Mouse (Mus musculus) MEL (cell line): ENCODE measurements around the gene Madd. TPM values are rescaled to one million over a fixed set of nuclear protein-coding genes. Genes with fewer than 3 reads are reported as not detected.

Experiments
- DNase-seq: peaks from one replicate; pipeline ENCODE4 v3.0.0; 2011; ENCODE audit warnings: low read depth, low spot score
- H3K27ac ChIP-seq: 2 replicates; pipeline ENCODE4 v1.5.1; 2012; ENCODE audit warnings: low read depth, mild to moderate bottlenecking, control low read depth, low read length, moderate library complexity; ENCODE audit not compliant: control insufficient read depth
- H3K27me3 ChIP-seq, 2 experiments: fragments of 150-350 bp in 1 of 2; sonication (generic) in 1 of 2; 2 replicates each; pipeline ENCODE4 v1.6.1; 2012; ENCODE audit warnings: low read length in 2 of 2, mild to moderate bottlenecking in 2 of 2, improper control_type of control experiment in 1 of 2, moderate library complexity in 1 of 2; ENCODE audit not compliant: insufficient read depth in 2 of 2, control insufficient read depth in 1 of 2
- H3K36me3 ChIP-seq, 2 experiments: 2 replicates each; pipeline ENCODE4 v1.6.1; 2012 to 2014; ENCODE audit warnings: low read length in 2 of 2, improper control_type of control experiment in 1 of 2, inconsistent platforms in 1 of 2, mild to moderate bottlenecking in 1 of 2; ENCODE audit not compliant: insufficient read depth in 2 of 2, control insufficient read depth in 1 of 2
- H3K4me1 ChIP-seq, 2 experiments: fragments of 150-350 bp in 1 of 2; sonication (generic) in 1 of 2; 2 replicates each; pipeline ENCODE4 v1.6.1; 2012; ENCODE audit warnings: low read length in 2 of 2, improper control_type of control experiment in 1 of 2, mild to moderate bottlenecking in 1 of 2; ENCODE audit not compliant: insufficient read depth in 2 of 2, control insufficient read depth in 1 of 2
- H3K4me3 ChIP-seq, 2 experiments: fragments of 150-350 bp in 1 of 2; sonication (generic) in 1 of 2; 2 replicates each; pipeline ENCODE4 v1.5.1; 2012; ENCODE audit warnings: low read depth in 2 of 2, low read length in 2 of 2, mild to moderate bottlenecking in 2 of 2, moderate library complexity in 2 of 2, control low read depth in 1 of 2, improper control_type of control experiment in 1 of 2; ENCODE audit not compliant: control insufficient read depth in 1 of 2, insufficient read depth in 1 of 2
- H3K79me2 ChIP-seq: 2 replicates; pipeline ENCODE4 v1.6.1; 2012; ENCODE audit warnings: mild to moderate bottlenecking, low read length, moderate library complexity; ENCODE audit not compliant: control insufficient read depth, poor library complexity, insufficient read depth
- H3K9ac ChIP-seq: 2 replicates; pipeline ENCODE4 v1.6.1; 2012; ENCODE audit warnings: low read depth, mild to moderate bottlenecking, control low read depth, low read length, moderate library complexity; ENCODE audit not compliant: control insufficient read depth, poor library complexity, severe bottlenecking
- H3K9me3 ChIP-seq: fragments of 150-350 bp; sonication (generic); replicated peaks from 2 replicates; pipeline ENCODE4 v1.6.1; 2012; ENCODE audit warnings: mild to moderate bottlenecking, low read length, improper control_type of control experiment, moderate library complexity; ENCODE audit not compliant: insufficient read depth
- CHD1 ChIP-seq: IDR thresholded peaks from 2 replicates; pipeline ENCODE4 v1.6.1; 2012; ENCODE audit warnings: low read depth, mild to moderate bottlenecking, inconsistent platforms, low read length, improper control_type of control experiment
- CHD2 ChIP-seq: IDR thresholded peaks from 2 replicates; pipeline ENCODE4 v1.6.1; 2011; ENCODE audit warnings: low read length, improper control_type of control experiment
- CTCF ChIP-seq, 3 experiments: IDR thresholded peaks in 2 of 3; conservative IDR thresholded peaks in 1 of 3; 2 replicates each; pipeline ENCODE4 v1.5.1; 2011 to 2012; ENCODE audit warnings: low read length in 3 of 3, low read depth in 2 of 3, mild to moderate bottlenecking in 2 of 3, improper control_type of control experiment in 1 of 3, inconsistent platforms in 1 of 3, mixed read lengths in 1 of 3, moderate library complexity in 1 of 3; ENCODE audit not compliant: control insufficient read depth in 1 of 3, insufficient read depth in 1 of 3, poor library complexity in 1 of 3, severe bottlenecking in 1 of 3
- E2F4 ChIP-seq: IDR thresholded peaks from 2 replicates; pipeline ENCODE4 v1.6.1; 2011; ENCODE audit warnings: low read depth, low read length, improper control_type of control experiment, borderline replicate concordance
- ELF1 ChIP-seq: IDR thresholded peaks from 2 replicates; pipeline ENCODE4 v1.6.1; 2014; ENCODE audit warnings: low read depth, mild to moderate bottlenecking, inconsistent platforms, low read length, improper control_type of control experiment, moderate library complexity
- EP300 ChIP-seq, 2 experiments: IDR thresholded peaks; 2 replicates each; pipeline ENCODE4 v1.6.1; 2011; ENCODE audit warnings: improper control_type of control experiment in 2 of 2, low read length in 2 of 2, low read depth in 1 of 2, mild to moderate bottlenecking in 1 of 2
- ETS1 ChIP-seq: IDR thresholded peaks from 2 replicates; pipeline ENCODE4 v1.6.1; 2012; ENCODE audit warnings: low read depth, mild to moderate bottlenecking, inconsistent platforms, low read length, improper control_type of control experiment, moderate library complexity
- GABPA ChIP-seq: IDR thresholded peaks from 2 replicates; pipeline ENCODE4 v1.6.1; 2012; ENCODE audit warnings: low read depth, mild to moderate bottlenecking, inconsistent platforms, low read length, improper control_type of control experiment, moderate library complexity
- GATA1 ChIP-seq: IDR thresholded peaks from 2 replicates; pipeline ENCODE4 v1.6.1; 2011; ENCODE audit warnings: low read depth, low read length, improper control_type of control experiment
- HCFC1 ChIP-seq: IDR thresholded peaks from 2 replicates; pipeline ENCODE4 v1.6.1; 2012; ENCODE audit warnings: low read depth, mild to moderate bottlenecking, inconsistent platforms, low read length, improper control_type of control experiment, moderate library complexity
- JUND ChIP-seq: IDR thresholded peaks from 2 replicates; pipeline ENCODE4 v1.6.1; 2011; ENCODE audit warnings: low read depth, mild to moderate bottlenecking, improper control_type of control experiment, low read length
- KAT2A ChIP-seq: conservative IDR thresholded peaks from 2 replicates; pipeline ENCODE4 v1.6.1; 2012; ENCODE audit warnings: low read depth, low read length, improper control_type of control experiment, inconsistent platforms
- MAFK ChIP-seq: IDR thresholded peaks from 2 replicates; pipeline ENCODE4 v1.6.1; 2011; ENCODE audit warnings: low read depth, mild to moderate bottlenecking, low read length, improper control_type of control experiment, borderline replicate concordance
- MAX ChIP-seq: IDR thresholded peaks from 2 replicates; pipeline ENCODE4 v1.6.1; 2011; ENCODE audit warnings: low read length, improper control_type of control experiment
- MAZ ChIP-seq: IDR thresholded peaks from 2 replicates; pipeline ENCODE4 v1.6.1; 2012; ENCODE audit warnings: low read depth, mild to moderate bottlenecking, inconsistent platforms, low read length, improper control_type of control experiment
- MXI1 ChIP-seq: IDR thresholded peaks from 2 replicates; pipeline ENCODE4 v1.6.1; 2011; ENCODE audit warnings: mild to moderate bottlenecking, low read depth, low read length, improper control_type of control experiment
- MYB ChIP-seq: IDR thresholded peaks from 2 replicates; pipeline ENCODE4 v1.6.1; 2011; ENCODE audit warnings: mild to moderate bottlenecking, low read depth, low read length, improper control_type of control experiment
- MYC ChIP-seq: IDR thresholded peaks from 2 replicates; pipeline ENCODE4 v1.6.1; 2011; ENCODE audit warnings: low read depth, mild to moderate bottlenecking, low read length, improper control_type of control experiment, moderate library complexity
- POLR2AphosphoS2 ChIP-seq: IDR thresholded peaks from 2 replicates; pipeline ENCODE4 v1.6.1; 2011; ENCODE audit warnings: low read length, improper control_type of control experiment
- RAD21 ChIP-seq: IDR thresholded peaks from 2 replicates; pipeline ENCODE4 v1.6.1; 2011; ENCODE audit warnings: mild to moderate bottlenecking, low read depth, low read length, improper control_type of control experiment
- SIN3A ChIP-seq: IDR thresholded peaks from 2 replicates; pipeline ENCODE4 v1.6.1; 2012; ENCODE audit warnings: low read length, improper control_type of control experiment, inconsistent platforms
- SMC3 ChIP-seq: IDR thresholded peaks from 2 replicates; pipeline ENCODE4 v1.6.1; 2011; ENCODE audit warnings: low read depth, low read length, improper control_type of control experiment
- TAL1 ChIP-seq: IDR thresholded peaks from 2 replicates; pipeline ENCODE4 v1.6.1; 2012; ENCODE audit warnings: mild to moderate bottlenecking, inconsistent platforms, low read length, moderate library complexity, mixed read lengths
- TBP ChIP-seq: IDR thresholded peaks from 2 replicates; pipeline ENCODE4 v1.8.0; 2011; ENCODE audit warnings: low read depth, low read length, improper control_type of control experiment
- TCF12 ChIP-seq: IDR thresholded peaks from 2 replicates; pipeline ENCODE4 v1.6.1; 2014; ENCODE audit warnings: low read depth, mild to moderate bottlenecking, inconsistent platforms, low read length, improper control_type of control experiment, moderate library complexity
- USF2 ChIP-seq, 2 experiments: IDR thresholded peaks; 2 replicates each; pipeline ENCODE4 v1.6.1; 2011 to 2012; ENCODE audit warnings: improper control_type of control experiment in 2 of 2, low read length in 2 of 2, borderline replicate concordance in 1 of 2, inconsistent platforms in 1 of 2, low read depth in 1 of 2, mild to moderate bottlenecking in 1 of 2; ENCODE audit not compliant: insufficient read depth in 1 of 2
- ZC3H11A ChIP-seq: IDR thresholded peaks from 2 replicates; pipeline ENCODE4 v1.6.1; 2012; ENCODE audit warnings: low read depth, mild to moderate bottlenecking, inconsistent platforms, low read length, improper control_type of control experiment
- ZKSCAN1 ChIP-seq: IDR thresholded peaks from 2 replicates; pipeline ENCODE4 v1.6.1; 2012; ENCODE audit warnings: low read depth, mild to moderate bottlenecking, inconsistent platforms, low read length, improper control_type of control experiment, moderate library complexity
- ZMIZ1 ChIP-seq: IDR thresholded peaks from 2 replicates; pipeline ENCODE4 v1.6.1; 2012; ENCODE audit warnings: low read depth, mild to moderate bottlenecking, inconsistent platforms, low read length, improper control_type of control experiment, moderate library complexity
- ZNF384 ChIP-seq: IDR thresholded peaks from 2 replicates; pipeline ENCODE4 v1.6.1; 2012; ENCODE audit warnings: low read depth, mild to moderate bottlenecking, inconsistent platforms, low read length, improper control_type of control experiment
- polyA plus RNA-seq, 2 experiments: library from polyadenylated mRNA; stranded (reverse) in 1 of 2; unstranded in 1 of 2; fragments of >175 nt in 1 of 2; fragments of >200 nt in 1 of 2; gene quantifications; 2 replicates each; pipeline versions ENCODE4 v1.2.1 to v1.2.4; 2012; ENCODE audit warnings: low replicate concordance in 2 of 2, low read depth in 1 of 2; ENCODE audit not compliant: insufficient read length in 2 of 2, insufficient read depth in 1 of 2, missing spikeins in 1 of 2
- total RNA-seq: library from RNA; depleted of rRNA; stranded (reverse); fragments of 300-350 nt; gene quantifications from 2 replicates; pipeline ENCODE4 v1.2.3, GENCODE M21; 2012

Gene Madd
- total and polyA plus RNA-seq, 3 experiments, result 17.5 to 27.4 TPM; not detected in 1

GRCm38 (mm10) chr2:91179825-91180224, 3.8 kb downstream of the Madd start:
- Histone ChIP-seq H3K4me3 (no peak overlapping the region), H3K9ac (no peak overlapping the region), H3K27me3 (no peaks in the 10 kb centered on the region), H3K4me1 (peaks cover 5 to 18% of the 10 kb centered on the region in 2 experiments), H3K79me2 (peaks cover 14% of the 10 kb centered on the region), H3K27ac (no peak overlapping the region), H3K36me3 (peaks cover 7 to 11% of the 10 kb centered on the region in 2 experiments), H3K9me3 (no peaks in the 10 kb centered on the region)
- DNase-seq, result no peak
- TF ChIP-seq GATA1, result no peak
- no peak for TF ChIP-seq ZNF384
- TF ChIP-seq RAD21, result no peak
- no peak for TF ChIP-seq ETS1
- no peak for TF ChIP-seq POLR2AphosphoS2
- no peak for TF ChIP-seq TCF12
- TF ChIP-seq TAL1, result no peak
- no peak for TF ChIP-seq SIN3A
- TF ChIP-seq GABPA, result no peak
- no peak for TF ChIP-seq ZC3H11A
- TF ChIP-seq SMC3, result no peak
- no peak for TF ChIP-seq MAX
- no peak for TF ChIP-seq EP300 (IDR thresholded peaks at IDR 0.05; ENCODE audit: low read depth in 1 of 2, low read length in 2 of 2)
- TF ChIP-seq E2F4, result no peak
- TF ChIP-seq USF2 (IDR thresholded peaks at IDR 0.05; ENCODE audit: borderline replicate concordance in 1 of 2, insufficient read depth in 1 of 2, low read depth in 1 of 2, low read length in 2 of 2), result no peak
- TF ChIP-seq MXI1, result no peak
- TF ChIP-seq ZKSCAN1, result no peak
- TF ChIP-seq CTCF (IDR thresholded peaks at IDR 0.05 in 2 of 3, conservative IDR thresholded peaks at IDR 0.05 in 1 of 3; ENCODE audit: control insufficient read depth in 1 of 3, insufficient read depth in 1 of 3, low read depth in 2 of 3, low read length in 3 of 3, poor library complexity in 1 of 3, severe bottlenecking in 1 of 3), result no peak

- no peak for DNase-seq
- H3K79me2 ChIP-seq, result no peaks in the 10 kb centered on the region; the same call in 1 of the 2 replicates
- H3K4me3 ChIP-seq, result no peak overlapping the region
- H3K27ac ChIP-seq, result no peak overlapping the region
- no peaks in the 10 kb centered on the region for H3K27me3 ChIP-seq
- H3K9me3 ChIP-seq, result no peaks in the 10 kb centered on the region
- H3K9ac ChIP-seq, result no peak overlapping the region
- no peaks in the 10 kb centered on the region for H3K4me1 ChIP-seq
- H3K36me3 ChIP-seq, result peaks cover 2 to 13% of the 10 kb centered on the region in 2 experiments; a peak in 2 of 4 replicates
- TF ChIP-seq CHD1, result no peak
- no peak for TF ChIP-seq MXI1
- TF ChIP-seq GABPA, result no peak
- no peak for TF ChIP-seq TBP
- TF ChIP-seq ELF1, result no peak
- TF ChIP-seq MAFK, result no peak
- no peak for TF ChIP-seq JUND
- no peak for TF ChIP-seq RAD21
- no peak for TF ChIP-seq ZKSCAN1
- no peak for TF ChIP-seq KAT2A
- TF ChIP-seq HCFC1, result no peak
- no peak for TF ChIP-seq USF2 (IDR thresholded peaks at IDR 0.05; ENCODE audit: borderline replicate concordance in 1 of 2, insufficient read depth in 1 of 2, low read depth in 1 of 2, low read length in 2 of 2)
- no peak for TF ChIP-seq CHD2
- TF ChIP-seq MAZ, result no peak
- TF ChIP-seq MYC, result no peak
- no peak for TF ChIP-seq ZMIZ1
- TF ChIP-seq EP300 (IDR thresholded peaks at IDR 0.05; ENCODE audit: low read depth in 1 of 2, low read length in 2 of 2), result no peak
- TF ChIP-seq TCF12, result no peak
- TF ChIP-seq POLR2AphosphoS2, result no peak
- no peak for TF ChIP-seq MYB
Measured at GRCm38 (mm10) chr2:91176234-91176633, 7.4 kb downstream of the Madd start.
